Mouse (Mus musculus) ES-Bruce4 (cell line): ENCODE data around the gene Ldb1. TPM values are rescaled to one million over a fixed set of nuclear protein-coding genes. Genes with fewer than 3 reads are reported as not detected.
"Not testable (repeated sequence)": the region's sequence is repeated elsewhere in the genome, so short reads cannot be mapped to it uniquely, and the experiment has no call there.

Experiments used
- H3K27ac ChIP-seq: 2 replicates; pipeline ENCODE4 v1.5.1; 2012; ENCODE audit warnings: low read length, inconsistent platforms; ENCODE audit not compliant: insufficient read depth
- H3K27me3 ChIP-seq: 2 replicates; pipeline ENCODE4 v1.6.1; 2012; ENCODE audit warnings: mild to moderate bottlenecking, low read length, inconsistent platforms; ENCODE audit not compliant: control insufficient read depth, poor library complexity, insufficient read depth, severe bottlenecking
- H3K36me3 ChIP-seq: 2 replicates; pipeline ENCODE4 v1.6.1; 2012; ENCODE audit warnings: inconsistent platforms, mild to moderate bottlenecking, low read length, moderate library complexity; ENCODE audit not compliant: control insufficient read depth, poor library complexity, insufficient read depth, severe bottlenecking
- H3K4me1 ChIP-seq: one replicate; pipeline ENCODE4 v1.8.1; 2011; ENCODE audit warnings: low read length; ENCODE audit not compliant: control insufficient read depth, insufficient read depth
- H3K4me3 ChIP-seq: 2 replicates; pipeline ENCODE4 v1.5.1; 2011; ENCODE audit warnings: low read depth, mild to moderate bottlenecking, low read length
- H3K9ac ChIP-seq: 2 replicates; pipeline ENCODE4 v1.6.1; 2012; ENCODE audit warnings: low read depth, mild to moderate bottlenecking, inconsistent platforms; ENCODE audit not compliant: poor library complexity, severe bottlenecking
- H3K9me3 ChIP-seq: replicated peaks from 2 replicates; pipeline ENCODE4 v1.6.1; 2012; ENCODE audit warnings: mild to moderate bottlenecking, low read length, inconsistent platforms; ENCODE audit not compliant: control insufficient read depth, poor library complexity, insufficient read depth, severe bottlenecking
- CTCF ChIP-seq: IDR thresholded peaks from one replicate; pipeline ENCODE4 v1.8.1; 2011; ENCODE audit warnings: low read depth, low read length
- EP300 ChIP-seq: IDR thresholded peaks from 2 replicates; pipeline ENCODE4 v1.6.1; 2011; ENCODE audit warnings: low read depth, low read length; ENCODE audit not compliant: insufficient read depth
- POLR2A ChIP-seq: IDR thresholded peaks from one replicate; pipeline ENCODE4 v1.8.1; 2011; ENCODE audit warnings: low read length; ENCODE audit not compliant: insufficient read depth
- polyA plus RNA-seq: library from polyadenylated mRNA; stranded (reverse); fragments of >200 nt; gene quantifications from 2 replicates; pipeline ENCODE4 v1.2.4, GENCODE M21; 2011; ENCODE audit warnings: low read depth; ENCODE audit not compliant: missing spikeins, insufficient read depth, insufficient read length

Gene Ldb1
- polyA plus RNA-seq, 1 experiment: 146 TPM

DNA sequence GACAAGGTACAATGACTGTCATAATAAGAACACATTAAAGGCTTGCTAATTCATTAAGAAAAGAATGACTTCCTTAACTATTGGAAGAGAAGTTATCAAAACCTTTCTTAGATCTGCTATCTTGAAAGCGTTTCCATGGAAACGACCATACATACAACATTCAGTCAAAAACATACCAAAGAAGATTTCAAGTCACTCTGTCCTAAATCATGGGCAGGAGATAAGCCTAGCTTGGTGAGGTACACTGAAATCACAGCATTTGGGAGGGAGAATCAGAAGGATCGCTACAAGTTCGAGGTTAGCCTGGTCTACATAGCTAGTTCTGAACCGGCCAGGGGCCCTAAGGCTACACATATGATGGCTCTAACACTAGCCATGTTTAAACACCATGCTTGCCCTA is 47.6 kb downstream of the Ldb1 start:
- H3K4me3 ChIP-seq: peak overlapping the region; percentile 58
- no peak for TF ChIP-seq POLR2A
- TF ChIP-seq EP300: no peak
- TF ChIP-seq CTCF: no peak
- H3K9ac ChIP-seq: peak overlapping the region; percentile 93
- no peaks in the 10 kb centered on the region for H3K27me3 ChIP-seq
- peaks cover 12% of the 10 kb centered on the region for H3K9me3 ChIP-seq
- H3K36me3 ChIP-seq: no peaks in the 10 kb centered on the region
- no peak overlapping the region for H3K27ac ChIP-seq
- H3K4me1 ChIP-seq: no peaks in the 10 kb centered on the region

DNA sequence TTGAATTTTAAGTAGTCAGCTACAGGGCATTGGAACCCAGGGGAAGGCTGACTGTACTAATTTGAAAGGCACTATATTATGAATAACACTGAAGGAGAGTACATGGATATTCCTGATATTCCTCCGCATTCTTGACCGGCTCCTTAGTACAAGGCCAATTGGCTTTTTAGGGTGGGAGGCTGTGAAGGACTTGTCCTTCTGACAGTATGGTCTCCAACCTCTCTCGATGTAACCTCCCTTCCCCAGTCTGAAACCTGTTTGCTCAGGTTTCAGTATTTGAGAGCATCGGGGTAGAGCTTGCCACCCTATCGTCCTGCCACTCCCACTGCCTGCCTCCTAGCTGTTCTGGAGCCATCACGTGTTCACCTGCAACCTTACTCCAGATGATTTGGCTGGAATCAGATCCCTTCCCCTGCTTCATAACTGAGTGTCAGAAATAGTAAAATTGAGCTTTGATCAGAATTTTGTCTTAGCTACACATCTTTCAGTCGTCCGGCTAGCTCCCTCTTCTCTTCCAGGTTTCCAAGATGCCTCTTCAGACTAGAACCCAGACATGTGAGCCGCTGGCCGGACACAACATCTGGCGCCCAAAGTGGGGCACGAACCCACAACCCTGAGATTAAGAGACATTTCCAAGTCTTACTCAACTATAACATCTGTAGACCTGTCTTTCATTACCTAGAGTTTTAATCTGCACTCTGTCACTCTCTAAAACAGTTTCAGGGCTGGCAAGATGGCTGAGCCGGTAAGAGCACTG is 50.9 kb downstream of the Ldb1 start:
- Histone ChIP-seq H3K9me3 (peaks cover 12% of the 10 kb centered on the region), H3K27me3 (no peaks in the 10 kb centered on the region), H3K4me1 (no peaks in the 10 kb centered on the region), H3K4me3 (no peak overlapping the region), H3K9ac (no peak overlapping the region), H3K36me3 (0 out of 2 replicates have a peak, but pooled peaks cover 2% of the 10 kb centered on the region), H3K27ac (peak overlapping the region; percentile 73)
- 0 out of 2 replicates have a peak, but pooled peaks have one; percentile 38 for TF ChIP-seq EP300
- no peak for TF ChIP-seq POLR2A

DNA sequence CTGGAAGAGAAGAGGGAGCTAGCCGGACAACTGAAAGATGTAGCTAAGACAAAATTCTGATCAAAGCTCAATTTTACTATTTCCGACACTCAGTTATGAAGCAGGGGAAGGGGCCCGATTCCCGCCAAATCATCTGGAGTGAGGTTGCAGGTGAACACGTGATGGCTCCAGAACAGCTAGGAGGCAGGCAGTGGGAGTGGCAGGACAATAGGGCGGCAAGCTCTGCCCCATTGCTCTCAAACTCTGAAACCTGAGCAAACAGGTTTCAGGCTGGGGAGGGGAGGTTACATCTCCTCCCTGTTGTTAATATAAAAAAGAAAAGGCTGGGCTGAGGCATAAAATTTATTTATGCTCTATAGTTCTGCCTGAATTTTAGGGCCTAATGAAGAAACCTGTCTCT is 51.6 kb downstream of the Ldb1 start:
- H3K4me3 ChIP-seq: peak overlapping the region; percentile 26; the same call in 1 of the 2 replicates
- peak overlapping the region; percentile 60 for H3K9ac ChIP-seq
- not testable (repeated sequence) for H3K4me1 ChIP-seq, H3K27me3 ChIP-seq, H3K36me3 ChIP-seq
- 0 out of 2 replicates have a peak, but pooled peaks have one; percentile 27 for TF ChIP-seq EP300
- H3K9me3 ChIP-seq: peaks cover 12% of the 10 kb centered on the region
- peak overlapping the region; percentile 88 for H3K27ac ChIP-seq

DNA sequence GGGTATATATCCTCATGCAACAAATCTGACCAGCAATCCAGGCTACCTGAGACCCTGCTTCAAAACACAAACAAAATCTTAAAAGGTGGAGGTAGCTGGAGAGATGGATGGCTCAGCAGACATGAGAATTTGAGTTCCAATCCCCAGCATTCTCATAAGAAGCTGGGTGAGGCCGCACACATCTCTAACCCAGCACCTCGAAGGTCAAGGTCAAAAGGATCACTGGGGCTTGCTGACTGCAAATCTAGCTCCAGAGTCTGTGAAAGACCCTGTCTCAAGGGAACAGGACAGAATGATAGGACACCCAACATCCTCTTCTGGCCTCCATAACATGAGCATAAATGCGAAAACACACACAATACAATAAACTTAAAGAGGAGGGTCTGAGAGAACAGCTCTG is 53.8 kb downstream of the Ldb1 start:
- TF ChIP-seq EP300 (no peak), POLR2A (no peak), CTCF (no peak)

DNA sequence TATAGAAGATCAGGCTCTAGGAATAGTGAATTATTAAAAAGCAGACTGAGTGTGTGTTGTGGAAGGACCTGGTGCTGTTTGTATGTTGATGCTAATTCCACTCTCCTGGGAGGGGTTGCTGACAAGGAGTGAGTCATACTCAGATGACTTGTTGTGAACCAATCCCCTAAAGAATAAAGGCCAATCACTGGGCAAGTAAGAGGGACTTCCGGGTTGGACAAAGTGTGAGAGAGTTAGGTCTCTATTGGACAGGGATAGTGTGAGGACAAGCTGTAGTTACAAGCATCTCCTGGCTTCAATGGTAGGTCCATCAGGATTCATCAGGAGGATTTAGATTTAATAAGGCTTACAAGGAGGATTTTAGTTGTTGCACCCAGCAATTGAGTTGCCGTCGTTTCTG is 56.8 kb downstream of the Ldb1 start:
- Histone ChIP-seq H3K9ac (no peak overlapping the region), H3K27ac (no peak overlapping the region), H3K27me3 (no peaks in the 10 kb centered on the region), H3K9me3 (no peaks in the 10 kb centered on the region), H3K4me1 (peaks cover 3% of the 10 kb centered on the region), H3K4me3 (no peak overlapping the region), H3K36me3 (0 out of 2 replicates have a peak, but pooled peaks cover 2% of the 10 kb centered on the region)
- TF ChIP-seq EP300 (no peak), CTCF (no peak), POLR2A (no peak)

More for the DNA sequence above, 53.8 kb downstream of the Ldb1 start:
- no peak overlapping the region for H3K4me3 ChIP-seq
- H3K27me3 ChIP-seq: no peaks in the 10 kb centered on the region
- no peak overlapping the region for H3K27ac ChIP-seq
- 0 out of 2 replicates have a peak, but pooled peaks cover 2% of the 10 kb centered on the region for H3K36me3 ChIP-seq
- peaks cover 3% of the 10 kb centered on the region for H3K4me1 ChIP-seq
- H3K9me3 ChIP-seq: peaks cover 12% of the 10 kb centered on the region
- H3K9ac ChIP-seq: no peak overlapping the region

DNA sequence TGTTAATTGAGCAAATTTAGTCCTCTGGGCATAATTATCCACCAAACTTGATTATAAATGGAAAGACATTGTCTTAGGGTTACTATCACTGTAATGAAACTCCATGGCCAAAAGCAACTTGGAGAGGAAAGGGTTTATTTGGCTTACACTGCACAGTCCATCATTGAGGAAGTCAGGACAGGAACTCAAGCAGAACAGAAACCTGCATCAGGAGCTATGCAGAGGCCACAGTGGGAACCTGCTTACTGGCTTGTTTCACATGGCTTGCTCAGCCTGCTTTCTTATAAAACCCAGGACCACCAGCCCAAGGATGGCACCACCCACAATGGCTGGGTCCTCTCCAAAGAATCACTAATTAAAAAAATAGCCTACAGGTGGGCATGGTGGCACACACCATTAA is 60.6 kb downstream of the Ldb1 start:
- Histone ChIP-seq H3K9me3 (no peaks in the 10 kb centered on the region), H3K4me1 (peaks cover 3% of the 10 kb centered on the region), H3K27me3 (no peaks in the 10 kb centered on the region), H3K9ac (no peak overlapping the region), H3K4me3 (no peak overlapping the region), H3K27ac (no peak overlapping the region), H3K36me3 (peaks cover 8% of the 10 kb centered on the region; the same call in 1 of the 2 replicates)
- TF ChIP-seq POLR2A (no peak), EP300 (no peak), CTCF (no peak)

Other genes starting within 250 kb of the Ldb1 start
- gene Kcnip2, start 229.2 kb downstream of the Ldb1 start, polyA plus RNA-seq: 3.1 and 4.2 TPM in 2 replicates
- gene Armh3, start 46.7 kb downstream of the Ldb1 start, polyA plus RNA-seq: 17.1 and 18.6 TPM in 2 replicates
- 3.1 and 3.3 TPM in 2 replicates for gene Hps6, start 41.7 kb downstream of the Ldb1 start, polyA plus RNA-seq
- 114 and 141 TPM in 2 replicates for gene Pprc1, start 328 bp downstream of the Ldb1 start, polyA plus RNA-seq
- gene Nolc1, start 30.6 kb upstream of the Ldb1 start, polyA plus RNA-seq: 157 and 164 TPM in 2 replicates
- not detected in 2 replicates for gene Elovl3, start 86.7 kb upstream of the Ldb1 start, polyA plus RNA-seq
- not detected in 2 replicates for gene Pitx3, start 103.1 kb upstream of the Ldb1 start, polyA plus RNA-seq
- 51.5 and 58.5 TPM in 2 replicates for gene Gbf1, start 107.3 kb upstream of the Ldb1 start, polyA plus RNA-seq